Mouse (Mus musculus) myocyte (in vitro differentiated cells): Measurements from ENCODE around the gene Hspa2. TPM values are rescaled to one million over a fixed set of nuclear protein-coding genes. Genes with fewer than 3 reads are reported as not detected.

Source experiments
- H3K27me3 ChIP-seq: one replicate; pipeline ENCODE4 v1.6.1; 2011; ENCODE audit not compliant: control insufficient read depth, insufficient read depth, insufficient read length
- H3K36me3 ChIP-seq: one replicate; pipeline ENCODE4 v1.6.1; 2011; ENCODE audit not compliant: control insufficient read depth, insufficient read depth
- H3K4me2 ChIP-seq: one replicate; pipeline ENCODE4 v1.6.1; 2011; ENCODE audit warnings: low read depth, control low read depth
- H3K4me3 ChIP-seq: one replicate; pipeline ENCODE4 v1.5.1; 2011; ENCODE audit warnings: mild to moderate bottlenecking, control low read depth, moderate library complexity
- H3K79me2 ChIP-seq: one replicate; pipeline ENCODE4 v1.6.1; 2011; ENCODE audit not compliant: control insufficient read depth, insufficient read depth
- H3ac ChIP-seq: one replicate; pipeline ENCODE4 v1.6.1; 2011; ENCODE audit not compliant: control insufficient read depth, insufficient read length
- CEBPB ChIP-seq: IDR thresholded peaks from 2 replicates; pipeline ENCODE4 v1.6.1; 2011; ENCODE audit warnings: mild to moderate bottlenecking, moderate library complexity; ENCODE audit not compliant: poor library complexity, insufficient read depth, severe bottlenecking
- E2F4 ChIP-seq: IDR thresholded peaks from one replicate; pipeline ENCODE4 v1.6.1; 2011; ENCODE audit warnings: mild to moderate bottlenecking, control low read depth, moderate library complexity; ENCODE audit not compliant: insufficient read depth
- MAX ChIP-seq: IDR thresholded peaks from one replicate; pipeline ENCODE4 v1.6.1; 2011; ENCODE audit warnings: low read depth, mild to moderate bottlenecking, control low read depth
- MYOD1 ChIP-seq, 3 experiments: IDR thresholded peaks; one replicate each; pipeline ENCODE4 v1.6.1; 2011; ENCODE audit warnings: control low read depth in 2 of 3, low read depth in 2 of 3, mild to moderate bottlenecking in 2 of 3, moderate library complexity in 1 of 3; ENCODE audit not compliant: insufficient read length in 2 of 3, control insufficient read depth in 1 of 3
- MYOG ChIP-seq, 3 experiments: IDR thresholded peaks; one replicate each; pipeline ENCODE4 v1.6.1; 2011; ENCODE audit warnings: control low read depth in 2 of 3, low read depth in 2 of 3, mild to moderate bottlenecking in 2 of 3; ENCODE audit not compliant: insufficient read length in 2 of 3, control insufficient read depth in 1 of 3, insufficient read depth in 1 of 3
- POLR2A ChIP-seq: IDR thresholded peaks from one replicate; pipeline ENCODE4 v1.6.1; 2011; ENCODE audit warnings: low read depth, mild to moderate bottlenecking, control low read depth, moderate library complexity; ENCODE audit not compliant: insufficient read length
- POLR2AphosphoS2 ChIP-seq: IDR thresholded peaks from one replicate; pipeline ENCODE4 v1.6.1; 2011; ENCODE audit warnings: low read depth, control low read depth; ENCODE audit not compliant: insufficient read length
- REST ChIP-seq: IDR thresholded peaks from one replicate; pipeline ENCODE4 v1.6.1; 2011; ENCODE audit warnings: mild to moderate bottlenecking, control low read depth, moderate library complexity; ENCODE audit not compliant: insufficient read depth, insufficient read length
- SRF ChIP-seq: IDR thresholded peaks from one replicate; pipeline ENCODE4 v1.6.1; 2011; ENCODE audit warnings: low read depth; ENCODE audit not compliant: control insufficient read depth, insufficient read length
- TCF12 ChIP-seq: IDR thresholded peaks from one replicate; pipeline ENCODE4 v1.6.1; 2011; ENCODE audit warnings: mild to moderate bottlenecking, control low read depth; ENCODE audit not compliant: poor library complexity, insufficient read depth, severe bottlenecking
- TCF3 ChIP-seq: IDR thresholded peaks from one replicate; pipeline ENCODE4 v1.6.1; 2011; ENCODE audit warnings: low read depth, control low read depth; ENCODE audit not compliant: insufficient read length
- USF1 ChIP-seq: IDR thresholded peaks from one replicate; pipeline ENCODE4 v1.6.1; 2011; ENCODE audit warnings: low read depth, mild to moderate bottlenecking, control low read depth, moderate library complexity
- polyA plus RNA-seq: library from polyadenylated mRNA; unstranded; fragments of >200 nt; fragmentation: generic; extraction: Trizol; gene quantifications from one replicate; pipeline ENCODE4 v1.2.1, GENCODE M21; 2012; ENCODE audit warnings: missing spikeins

Gene Hspa2
- polyA plus RNA-seq, 1 experiment: 13.4 TPM

- Histone ChIP-seq H3ac (no peak overlapping the region), H3K27me3 (no peaks in the 10 kb centered on the region), H3K36me3 (no peaks in the 10 kb centered on the region), H3K4me2 (no peak overlapping the region), H3K4me3 (no peak overlapping the region), H3K79me2 (no peaks in the 10 kb centered on the region)
- TF ChIP-seq E2F4 (no peak), MAX (no peak), REST (no peak), MYOD1 (IDR thresholded peaks at IDR 0.05; ENCODE audit: control insufficient read depth in 1 of 3, insufficient read length in 2 of 3, low read depth in 2 of 3) (no peak), TCF3 (no peak), CEBPB (no peak)
Measured at GRCm38 (mm10) chr12:76405971-76406370, 2.0 kb downstream of the Hspa2 start.

- Histone ChIP-seq H3ac (no peak overlapping the region), H3K27me3 (no peaks in the 10 kb centered on the region), H3K4me3 (no peak overlapping the region), H3K4me2 (no peak overlapping the region), H3K36me3 (no peaks in the 10 kb centered on the region), H3K79me2 (no peaks in the 10 kb centered on the region)
- TF ChIP-seq E2F4: no peak
- TF ChIP-seq POLR2AphosphoS2: no peak
- TF ChIP-seq REST: no peak
- no peak for TF ChIP-seq TCF12
- TF ChIP-seq MAX: no peak
- TF ChIP-seq CEBPB: no peak
- no peak for TF ChIP-seq MYOD1 (IDR thresholded peaks at IDR 0.05; ENCODE audit: control insufficient read depth in 1 of 3, insufficient read length in 2 of 3, low read depth in 2 of 3)
- no peak for TF ChIP-seq SRF
- no peak for TF ChIP-seq TCF3
- TF ChIP-seq USF1: no peak
- no peak for TF ChIP-seq POLR2A
Measured at GRCm38 (mm10) chr12:76407184-76407583, 3.2 kb downstream of the Hspa2 start.

GRCm38 (mm10) chr12:76409166-76409565 lies 5.2 kb downstream of the Hspa2 start:
- no peak overlapping the region for H3K4me3 ChIP-seq
- no peak overlapping the region for H3K4me2 ChIP-seq
- H3K27me3 ChIP-seq: no peaks in the 10 kb centered on the region
- no peaks in the 10 kb centered on the region for H3K79me2 ChIP-seq
- TF ChIP-seq TCF3: no peak
- TF ChIP-seq SRF: no peak
- no peak for TF ChIP-seq CEBPB
- no peak for TF ChIP-seq E2F4
- TF ChIP-seq POLR2A: no peak
- TF ChIP-seq USF1: no peak
- TF ChIP-seq REST: no peak
- TF ChIP-seq POLR2AphosphoS2: no peak
- TF ChIP-seq MYOG (IDR thresholded peaks at IDR 0.05; ENCODE audit: control insufficient read depth in 1 of 3, insufficient read depth in 1 of 3, insufficient read length in 2 of 3, low read depth in 2 of 3): no peak
- no peak for TF ChIP-seq TCF12
- no peak for TF ChIP-seq MYOD1 (IDR thresholded peaks at IDR 0.05; ENCODE audit: control insufficient read depth in 1 of 3, insufficient read length in 2 of 3, low read depth in 2 of 3)
- TF ChIP-seq MAX: no peak
- H3K36me3 ChIP-seq: no peaks in the 10 kb centered on the region
- no peak overlapping the region for H3ac ChIP-seq

GRCm38 (mm10) chr12:76415383-76416010 lies 11.5 kb downstream of the Hspa2 start:
- no peaks in the 10 kb centered on the region for H3K79me2 ChIP-seq
- TF ChIP-seq REST (no peak), MAX (no peak), SRF (no peak), USF1 (no peak), POLR2AphosphoS2 (no peak), CEBPB (no peak), MYOG (IDR thresholded peaks at IDR 0.05; ENCODE audit: control insufficient read depth in 1 of 3, insufficient read depth in 1 of 3, insufficient read length in 2 of 3, low read depth in 2 of 3) (no peak), MYOD1 (IDR thresholded peaks at IDR 0.05; ENCODE audit: control insufficient read depth in 1 of 3, insufficient read length in 2 of 3, low read depth in 2 of 3) (no peak), E2F4 (no peak)
- H3K36me3 ChIP-seq: no peaks in the 10 kb centered on the region
- H3K27me3 ChIP-seq: no peaks in the 10 kb centered on the region
- H3K4me3 ChIP-seq: no peak overlapping the region
- no peak overlapping the region for H3ac ChIP-seq
- H3K4me2 ChIP-seq: no peak overlapping the region

- no peaks in the 10 kb centered on the region for H3K79me2 ChIP-seq
- no peak within 1 kb of the TSS for H3ac ChIP-seq
- TF ChIP-seq MYOG (IDR thresholded peaks at IDR 0.05; ENCODE audit: control insufficient read depth in 1 of 3, insufficient read depth in 1 of 3, insufficient read length in 2 of 3, low read depth in 2 of 3) (no peak), POLR2AphosphoS2 (no peak), TCF3 (no peak), MYOD1 (IDR thresholded peaks at IDR 0.05; ENCODE audit: control insufficient read depth in 1 of 3, insufficient read length in 2 of 3, low read depth in 2 of 3) (no peak), SRF (no peak), REST (no peak), USF1 (no peak), POLR2A (no peak)
- no peaks in the 10 kb centered on the region for H3K27me3 ChIP-seq
- H3K4me2 ChIP-seq: no peak within 1 kb of the TSS
- no peak within 1 kb of the TSS for H3K4me3 ChIP-seq
- no peaks in the 10 kb centered on the region for H3K36me3 ChIP-seq
Measured at GRCm38 (mm10) chr12:76417433-76417854, 13.5 kb downstream of the Hspa2 start, which contains the start of gene Ppp1r36. Gene Ppp1r36 (plus strand): TSS chr12:76417538.
